Mouse (Mus musculus): ENCODE data around the gene Tmem178. TPM values are rescaled to one million over a fixed set of nuclear protein-coding genes. Genes with fewer than 3 reads are reported as not detected.
"Not testable (repeated sequence)": the region's sequence is repeated elsewhere in the genome, so short reads cannot be mapped to it uniquely, and the experiment has no call there.

Gene Tmem178
- polyA plus RNA-seq, 1 experiment from 2014 or later, result 23.1 TPM

DNA sequence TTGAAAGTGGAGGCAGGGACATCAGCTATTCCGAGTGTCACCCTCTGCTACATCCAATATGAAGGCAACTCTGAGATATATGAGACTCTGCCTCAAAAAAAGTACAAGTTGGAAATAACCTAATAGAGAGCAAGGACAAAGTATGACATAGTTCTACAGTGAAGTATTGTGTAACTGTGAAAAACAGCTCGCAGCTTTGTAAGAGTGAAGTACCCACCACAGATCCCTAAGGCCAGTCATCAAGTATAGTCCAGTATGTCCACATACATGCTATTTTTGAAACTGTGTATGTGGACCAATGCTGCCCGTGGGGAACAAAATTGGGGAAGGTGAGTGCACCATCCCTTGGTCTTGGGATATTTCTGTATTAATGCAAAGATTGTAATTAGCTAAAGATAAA is 18.9 kb upstream of the Tmem178 start:
- WGBS, result 87% methylated on average over 3 of the region's 3 CpGs
- no peak overlapping the region for H3K9ac ChIP-seq
- no peak overlapping the region for H3K4me2 ChIP-seq (replicated peaks)
- H3K9me3 ChIP-seq (replicated peaks), result no peaks in the 10 kb centered on the region
- no peak overlapping the region for H3K4me3 ChIP-seq
- no peaks in the 10 kb centered on the region for H3K36me3 ChIP-seq
- ATAC-seq (ENCODE audit: low FRiP score), result no peak
- no peaks in the 10 kb centered on the region for H3K27me3 ChIP-seq
- H3K4me1 ChIP-seq, result no peaks in the 10 kb centered on the region
- no peak overlapping the region for H3K27ac ChIP-seq

DNA sequence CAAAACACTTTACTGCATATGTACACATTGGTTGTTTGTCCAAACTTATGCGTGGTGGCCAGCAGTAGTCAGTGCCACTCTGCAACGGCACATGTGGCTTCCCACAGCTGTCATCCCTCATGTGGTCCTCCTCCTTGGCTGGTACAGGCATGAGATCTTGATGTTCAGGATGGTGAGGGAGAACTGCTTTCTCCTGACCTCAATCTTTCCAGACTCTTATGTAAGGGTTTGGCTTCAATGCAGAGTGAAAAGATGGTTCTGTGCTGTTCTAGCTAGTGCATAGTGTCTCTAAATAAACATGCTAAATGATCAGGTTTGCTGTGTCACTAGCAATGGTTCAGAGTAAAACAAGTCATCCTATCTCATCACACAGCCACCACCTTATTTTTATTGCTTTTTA is 17.3 kb upstream of the Tmem178 start:
- Histone ChIP-seq H3K4me2 (replicated peaks) (no peak overlapping the region), H3K9ac (no peak overlapping the region), H3K27me3 (no peaks in the 10 kb centered on the region), H3K27ac (no peak overlapping the region), H3K36me3 (no peaks in the 10 kb centered on the region), H3K9me3 (replicated peaks) (no peaks in the 10 kb centered on the region), H3K4me3 (no peak overlapping the region), H3K4me1 (no peaks in the 10 kb centered on the region)
- 92% methylated on average over 2 of the region's 2 CpGs for WGBS
- no peak for ATAC-seq (ENCODE audit: low FRiP score)

DNA sequence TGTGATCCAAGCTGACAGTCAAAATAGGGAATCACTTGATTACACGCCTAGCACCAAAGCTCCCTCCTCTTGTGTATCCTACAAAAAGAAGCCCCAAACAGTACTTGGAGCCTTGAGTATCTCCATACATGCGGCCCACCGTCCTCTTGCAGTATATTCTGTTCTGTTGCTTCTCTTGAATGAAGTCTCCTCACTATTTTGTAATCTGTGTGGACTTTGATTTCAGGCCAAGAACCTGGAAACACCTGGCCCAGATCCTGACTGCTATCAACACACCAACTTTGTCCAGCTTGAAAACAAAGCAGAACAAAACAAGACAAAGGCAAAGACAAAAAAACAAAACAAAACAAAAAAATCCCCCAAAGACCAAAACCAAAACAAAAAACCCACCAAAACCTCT is 11.7 kb upstream of the Tmem178 start:
- no peak overlapping the region for H3K27ac ChIP-seq
- no peaks in the 10 kb centered on the region for H3K9me3 ChIP-seq (replicated peaks)
- WGBS, result 86% methylated on average over 3 of the region's 3 CpGs
- H3K36me3 ChIP-seq, result no peaks in the 10 kb centered on the region
- H3K4me2 ChIP-seq (replicated peaks), result no peak overlapping the region
- H3K4me3 ChIP-seq, result no peak overlapping the region
- no peaks in the 10 kb centered on the region for H3K27me3 ChIP-seq
- no peak for ATAC-seq (ENCODE audit: low FRiP score)
- no peak overlapping the region for H3K9ac ChIP-seq
- no peaks in the 10 kb centered on the region for H3K4me1 ChIP-seq

DNA sequence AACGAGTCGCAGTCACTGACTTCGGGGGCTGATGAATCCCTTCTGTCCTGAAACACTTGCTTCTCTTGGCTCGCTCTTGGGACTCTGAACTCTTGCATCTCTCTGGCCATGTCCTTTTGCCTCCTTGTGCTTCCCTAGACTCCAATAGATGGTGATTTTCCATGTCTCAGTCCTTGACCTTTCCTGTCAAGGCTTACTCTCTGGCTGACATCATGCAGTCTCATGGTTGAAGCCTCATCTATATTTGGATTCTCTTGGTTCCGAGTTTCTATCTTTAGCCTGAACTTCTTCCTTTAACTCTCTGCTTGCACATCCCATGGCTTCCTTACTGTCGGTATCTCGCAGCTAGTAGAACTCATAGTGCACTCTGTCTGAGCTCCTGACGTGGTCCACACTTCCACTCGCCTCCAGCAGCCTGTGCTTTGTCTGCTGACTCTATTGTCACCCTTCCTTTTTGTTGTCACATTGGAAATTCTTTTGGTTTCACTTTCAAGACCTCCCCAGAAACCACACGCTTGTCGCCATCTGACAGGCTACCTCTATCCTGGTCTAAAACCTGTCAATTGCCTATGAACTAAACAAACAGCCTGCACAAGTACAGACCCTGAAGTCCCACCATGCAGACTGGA is 10.9 kb upstream of the Tmem178 start:
- no peaks in the 10 kb centered on the region for H3K27me3 ChIP-seq
- no peak for ATAC-seq (ENCODE audit: low FRiP score)
- H3K4me3 ChIP-seq, result no peak overlapping the region
- no peak overlapping the region for H3K27ac ChIP-seq
- 76% methylated on average over 11 of the region's 11 CpGs for WGBS
- H3K4me2 ChIP-seq (replicated peaks), result no peak overlapping the region
- no peaks in the 10 kb centered on the region for H3K36me3 ChIP-seq
- no peak overlapping the region for H3K9ac ChIP-seq
- H3K9me3 ChIP-seq (replicated peaks), result no peaks in the 10 kb centered on the region
- no peaks in the 10 kb centered on the region for H3K4me1 ChIP-seq

DNA sequence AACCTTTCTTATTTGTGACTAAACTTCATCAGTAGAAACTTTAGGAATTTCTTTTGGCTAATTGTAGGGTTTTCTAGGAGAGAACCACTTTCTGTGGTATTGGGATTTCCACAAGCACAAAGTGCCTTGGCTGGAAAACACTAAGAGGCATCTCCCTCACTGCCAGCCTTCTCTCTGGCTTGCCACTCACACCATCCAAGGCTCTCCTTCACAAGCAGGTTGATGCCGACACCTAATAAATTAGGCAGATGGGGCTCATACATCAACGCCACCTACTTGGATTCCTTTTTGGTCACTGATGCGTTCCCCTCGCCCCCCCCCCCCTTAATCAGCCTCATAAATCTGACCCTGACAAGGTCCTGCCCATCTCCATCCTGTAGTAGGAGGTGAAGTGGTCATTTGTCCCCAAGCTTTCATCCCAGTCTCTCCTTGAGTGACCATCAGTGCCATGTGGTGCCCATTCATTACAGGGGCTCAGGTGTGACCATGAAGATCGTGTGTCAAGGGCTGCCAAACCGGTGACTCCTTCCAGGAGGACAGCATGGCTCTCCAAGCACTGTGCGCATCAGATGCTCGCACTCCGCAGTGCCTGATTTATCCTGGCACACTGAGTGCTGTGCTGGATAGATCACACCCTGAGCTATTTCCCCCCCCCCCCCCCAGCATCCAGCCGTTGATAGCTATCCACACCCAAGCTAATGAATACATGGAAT is 8.5 kb upstream of the Tmem178 start:
- H3K27ac ChIP-seq, result no peak overlapping the region
- no peak overlapping the region for H3K4me3 ChIP-seq
- H3K4me1 ChIP-seq, result no peaks in the 10 kb centered on the region
- no peaks in the 10 kb centered on the region for H3K9me3 ChIP-seq (replicated peaks)
- no peak overlapping the region for H3K9ac ChIP-seq
- 61% methylated on average over 10 of the region's 10 CpGs for WGBS
- no peaks in the 10 kb centered on the region for H3K36me3 ChIP-seq
- H3K4me2 ChIP-seq (replicated peaks), result no peak overlapping the region
- H3K27me3 ChIP-seq, result no peaks in the 10 kb centered on the region
- no peak for ATAC-seq (ENCODE audit: low FRiP score)

DNA sequence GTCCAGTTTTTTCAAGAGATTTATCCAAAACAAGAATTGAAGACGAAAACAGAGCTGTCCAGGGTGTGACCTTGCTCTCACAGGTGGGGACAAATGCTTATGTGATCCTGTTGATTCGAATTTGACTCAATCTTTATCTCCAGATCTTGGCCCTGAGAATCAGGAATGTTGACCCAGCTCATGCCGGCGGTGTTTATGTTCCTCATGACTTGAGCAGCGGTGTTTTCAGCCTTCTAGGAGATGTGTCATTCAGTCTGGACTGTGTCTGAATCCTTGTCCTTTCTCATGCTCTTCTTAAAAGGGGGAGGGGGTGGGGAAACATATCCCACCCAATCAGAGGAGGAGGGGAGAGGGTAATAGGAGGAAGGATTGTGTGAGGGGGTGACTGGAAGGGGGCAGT is 7.9 kb upstream of the Tmem178 start:
- no peak overlapping the region for H3K27ac ChIP-seq
- ATAC-seq (ENCODE audit: low FRiP score), result no peak
- no peaks in the 10 kb centered on the region for H3K4me1 ChIP-seq
- no peaks in the 10 kb centered on the region for H3K27me3 ChIP-seq
- H3K4me2 ChIP-seq (replicated peaks), result no peak overlapping the region
- H3K36me3 ChIP-seq, result no peaks in the 10 kb centered on the region
- no peaks in the 10 kb centered on the region for H3K9me3 ChIP-seq (replicated peaks)
- 84% methylated on average over 5 of the region's 5 CpGs for WGBS
- no peak overlapping the region for H3K4me3 ChIP-seq
- no peak overlapping the region for H3K9ac ChIP-seq

DNA sequence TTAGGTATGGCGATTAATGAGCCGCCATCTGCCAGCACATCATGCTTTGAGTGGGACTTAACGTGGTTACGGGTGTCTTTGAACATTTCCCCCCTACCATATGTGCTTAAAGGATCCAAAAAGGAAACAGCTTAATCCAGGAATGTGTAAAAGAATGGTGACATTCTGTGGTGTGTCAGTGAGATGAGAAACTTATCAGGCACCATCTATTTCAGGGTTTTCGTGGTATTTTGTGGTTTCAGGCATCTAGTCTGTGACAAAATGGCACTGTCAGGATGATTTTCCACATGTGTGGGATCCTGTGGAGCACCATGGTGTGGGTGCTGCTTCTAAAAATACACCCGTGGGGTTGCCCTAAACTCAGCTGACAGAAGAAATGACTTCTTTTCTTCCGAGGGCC is 4.6 kb upstream of the Tmem178 start:
- ATAC-seq (ENCODE audit: low FRiP score), result no peak
- Histone ChIP-seq H3K9ac (no peak overlapping the region), H3K9me3 (replicated peaks) (no peaks in the 10 kb centered on the region), H3K36me3 (no peaks in the 10 kb centered on the region), H3K27me3 (no peaks in the 10 kb centered on the region), H3K4me2 (replicated peaks) (no peak overlapping the region), H3K27ac (no peak overlapping the region), H3K4me3 (no peak overlapping the region), H3K4me1 (no peaks in the 10 kb centered on the region)
- WGBS, result 85% methylated on average over 7 of the region's 7 CpGs

DNA sequence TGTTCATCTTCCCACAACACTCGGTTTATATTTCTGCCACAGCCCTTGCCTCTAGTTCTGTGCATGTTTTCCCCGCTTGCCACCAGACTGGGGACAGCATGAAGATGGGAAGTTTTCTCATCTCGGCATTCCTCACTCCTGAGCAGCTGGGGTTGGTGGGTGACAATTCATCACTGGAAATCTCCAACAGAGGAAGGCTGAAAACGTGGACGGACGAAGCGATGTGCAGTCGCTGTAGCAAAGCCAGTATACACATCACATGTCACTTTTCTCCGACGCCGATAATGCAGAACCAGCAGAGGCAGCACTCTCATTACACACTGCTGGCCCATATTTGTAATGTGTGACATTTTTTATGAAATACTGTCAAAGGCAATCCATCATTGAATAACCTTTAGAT is 2.6 kb upstream of the Tmem178 start:
- no peak overlapping the region for H3K27ac ChIP-seq
- H3K4me2 ChIP-seq (replicated peaks), result no peak overlapping the region
- no peaks in the 10 kb centered on the region for H3K27me3 ChIP-seq
- no peak overlapping the region for H3K9ac ChIP-seq
- no peak overlapping the region for H3K4me3 ChIP-seq
- ATAC-seq (ENCODE audit: low FRiP score), result no peak
- H3K36me3 ChIP-seq, result no peaks in the 10 kb centered on the region
- H3K9me3 ChIP-seq (replicated peaks), result no peaks in the 10 kb centered on the region
- 59% methylated on average over 11 of the region's 11 CpGs for WGBS
- H3K4me1 ChIP-seq, result peaks cover 12% of the 10 kb centered on the region

DNA sequence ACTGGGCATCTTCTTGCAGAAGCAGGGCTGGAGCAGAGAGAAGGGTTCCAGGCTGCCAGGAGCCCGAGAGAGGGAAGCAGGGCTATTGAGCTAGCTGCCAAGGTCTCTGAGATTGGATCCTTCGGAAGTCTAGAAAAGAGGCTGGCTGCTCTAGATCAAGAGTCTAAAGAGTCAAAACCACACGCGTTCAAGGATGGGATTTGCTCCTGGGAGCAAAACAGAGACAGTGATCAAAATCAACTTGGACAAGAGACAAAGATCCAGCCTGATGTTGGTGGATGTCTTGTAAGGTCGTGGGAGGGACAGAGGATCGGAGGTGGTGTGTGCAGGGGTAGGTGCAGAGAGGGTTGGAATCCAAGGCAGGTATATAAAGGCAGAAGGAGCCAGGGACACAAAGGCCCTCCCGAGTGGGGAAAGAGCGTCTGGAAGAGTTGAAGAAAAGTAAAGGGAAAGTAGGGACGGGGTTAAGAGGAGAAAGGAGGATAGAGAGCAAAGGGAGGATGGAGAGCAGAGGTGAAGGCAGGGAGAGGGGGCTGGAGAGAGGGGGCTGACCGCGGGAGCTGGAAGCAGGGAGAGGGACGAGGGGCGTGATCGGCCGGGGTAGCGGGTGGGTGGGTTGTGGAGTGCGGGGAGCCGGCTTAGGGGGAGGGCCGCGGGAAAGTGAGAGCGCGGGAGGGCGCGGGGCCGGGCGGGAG is 450 bp upstream of the Tmem178 start:
- peak overlapping the region; percentile 89 for H3K9ac ChIP-seq
- H3K36me3 ChIP-seq, result no peaks in the 10 kb centered on the region
- H3K4me1 ChIP-seq, result peaks cover 13% of the 10 kb centered on the region
- WGBS, result 7% methylated on average over 17 of the region's 26 CpGs
- peak overlapping the region; percentile 87 for H3K27ac ChIP-seq
- H3K4me3 ChIP-seq, result peak overlapping the region; percentile 79
- H3K27me3 ChIP-seq, result no peaks in the 10 kb centered on the region
- H3K4me2 ChIP-seq (replicated peaks), result peak overlapping the region; percentile 89
- no peaks in the 10 kb centered on the region for H3K9me3 ChIP-seq (replicated peaks)
- peak; percentile 21 for ATAC-seq (ENCODE audit: low FRiP score)

DNA sequence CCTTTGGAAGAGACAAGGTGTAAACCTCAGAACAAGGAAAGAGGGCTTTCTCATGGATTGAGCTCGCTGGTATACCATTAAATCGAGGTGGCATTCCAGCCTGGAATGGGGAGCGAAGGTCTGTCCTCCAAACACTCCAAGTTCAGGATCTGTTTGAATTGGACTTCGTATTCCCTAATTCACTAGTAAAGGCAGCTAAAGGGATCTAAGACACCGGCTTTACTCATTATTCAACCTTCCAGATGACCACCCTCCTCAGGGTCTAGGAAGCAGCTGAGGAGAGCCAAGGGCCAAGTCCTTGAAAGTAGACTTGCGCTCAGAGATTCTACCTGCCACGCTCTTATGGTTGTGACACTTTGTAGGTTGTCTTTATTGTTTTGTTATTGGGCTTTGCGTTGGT is 1.1 kb downstream of the Tmem178 start:
- peaks cover 15% of the 10 kb centered on the region for H3K4me1 ChIP-seq
- peak overlapping the region; percentile 48 for H3K4me2 ChIP-seq (replicated peaks)
- H3K9ac ChIP-seq; H3K36me3 ChIP-seq; ATAC-seq (ENCODE audit: low FRiP score); H3K27me3 ChIP-seq; H3K27ac ChIP-seq; H3K9me3 ChIP-seq (replicated peaks): not testable (repeated sequence)
- H3K4me3 ChIP-seq, result peak overlapping the region; percentile 33
- 38% methylated on average over 8 of the region's 8 CpGs for WGBS

DNA sequence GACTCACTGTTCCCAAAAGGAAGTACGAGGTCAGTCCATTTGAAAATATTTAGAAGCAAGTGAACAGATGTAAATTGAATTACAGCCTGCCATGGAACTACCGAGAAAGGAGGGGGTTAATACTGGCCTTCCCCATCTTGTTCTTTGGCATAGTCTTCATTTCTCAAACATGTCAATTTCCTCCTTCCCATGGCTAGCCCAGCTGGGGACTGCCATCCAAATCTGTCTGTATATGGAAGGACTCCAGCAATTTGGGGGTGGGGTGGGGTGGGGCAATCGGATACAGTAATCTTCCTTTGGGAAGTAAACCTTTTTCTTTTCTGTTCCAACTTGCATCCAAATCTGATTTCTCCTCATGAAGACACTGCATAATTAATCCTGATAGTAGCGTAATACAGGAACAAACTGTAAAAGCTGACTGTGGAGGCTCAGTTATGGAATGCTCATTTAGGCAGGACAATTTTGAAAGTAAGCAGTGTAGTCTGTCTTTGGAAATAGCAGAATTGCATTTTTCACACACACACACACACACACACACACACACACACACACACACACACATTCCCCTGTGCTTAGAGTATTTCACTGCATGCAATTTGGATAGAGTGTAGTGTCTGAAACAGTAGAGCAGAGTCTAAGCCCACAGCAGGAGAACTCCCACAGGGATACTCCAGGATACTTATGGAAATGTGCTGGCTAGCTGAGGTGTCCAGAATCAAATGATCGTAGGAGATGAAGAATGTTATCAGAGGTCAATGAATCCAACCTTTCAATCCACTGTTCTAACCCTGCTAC is 1.9 kb downstream of the Tmem178 start:
- Histone ChIP-seq H3K27me3 (no peaks in the 10 kb centered on the region), H3K27ac (no peak overlapping the region), H3K4me2 (replicated peaks) (peak overlapping the region; percentile 48), H3K4me3 (peak overlapping the region; percentile 33), H3K36me3 (no peaks in the 10 kb centered on the region), H3K9me3 (replicated peaks) (no peaks in the 10 kb centered on the region), H3K9ac (no peak overlapping the region; the same call in 1 of the 2 replicates), H3K4me1 (peaks cover 15% of the 10 kb centered on the region)
- 60% methylated on average over 5 of the region's 5 CpGs for WGBS
- ATAC-seq (ENCODE audit: low FRiP score), result no peak
